Mouse (Mus musculus) spleen, postnatal 10 days (tissue): ENCODE measurements around the gene Slit1.

Experiments used
- DNase-seq, 2 experiments: peaks; one replicate each; pipeline ENCODE4 v3.0.0; 2021 to 2022; ENCODE audit warnings: low spot score in 2 of 2

The Slit1 gene

DNA sequence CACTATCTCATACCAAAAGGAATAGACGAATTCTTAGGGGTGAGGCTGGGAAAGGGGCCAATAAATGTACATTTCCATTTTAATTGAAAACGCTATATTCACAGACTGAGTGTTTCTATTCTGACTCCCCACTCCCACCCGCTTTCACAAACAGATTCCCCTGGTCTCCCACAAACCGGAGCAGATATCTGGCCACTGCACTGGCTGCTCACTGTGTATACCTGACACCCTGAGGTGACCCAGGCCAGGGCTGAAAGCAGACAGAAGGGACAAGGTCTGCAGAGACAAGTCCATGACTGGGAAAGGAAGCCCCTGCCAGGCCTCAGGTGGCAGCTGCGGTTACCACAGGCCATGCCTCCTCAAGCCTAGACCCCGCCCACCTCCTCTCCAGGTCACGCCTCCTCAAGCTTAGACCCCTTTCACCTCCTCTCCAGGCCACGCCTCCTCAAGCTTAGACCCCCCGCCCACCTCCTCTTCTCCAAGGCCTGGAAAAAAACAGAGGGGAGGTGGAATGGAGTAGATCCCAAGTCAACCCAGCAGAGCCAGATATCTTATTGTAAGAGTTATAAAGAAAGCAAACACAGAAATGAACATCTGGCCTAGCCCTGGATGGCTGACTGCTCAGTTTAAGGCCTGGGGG is 18.5 kb downstream of the Slit1 start:
- DNase-seq: no peak

DNA sequence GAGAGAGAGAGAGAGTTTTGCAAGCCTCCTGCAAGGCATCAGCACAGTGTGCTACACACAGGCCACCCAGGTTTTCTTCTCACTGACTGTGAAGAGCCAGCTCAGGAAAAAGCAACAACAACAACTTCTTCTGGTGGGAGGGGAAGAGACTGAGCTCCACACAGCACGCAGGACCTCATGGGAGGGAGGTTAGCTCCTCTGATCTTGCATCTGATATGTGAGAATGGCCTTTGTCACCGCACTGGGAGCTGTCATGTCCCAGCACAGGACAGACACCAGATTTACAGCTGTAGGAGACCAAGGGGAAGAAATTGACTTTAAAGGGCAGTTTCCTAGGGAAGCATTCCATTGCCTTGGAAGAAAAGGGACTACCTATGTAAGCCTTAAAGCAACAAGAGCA is 20.1 kb downstream of the Slit1 start:
- DNase-seq: no peak

DNA sequence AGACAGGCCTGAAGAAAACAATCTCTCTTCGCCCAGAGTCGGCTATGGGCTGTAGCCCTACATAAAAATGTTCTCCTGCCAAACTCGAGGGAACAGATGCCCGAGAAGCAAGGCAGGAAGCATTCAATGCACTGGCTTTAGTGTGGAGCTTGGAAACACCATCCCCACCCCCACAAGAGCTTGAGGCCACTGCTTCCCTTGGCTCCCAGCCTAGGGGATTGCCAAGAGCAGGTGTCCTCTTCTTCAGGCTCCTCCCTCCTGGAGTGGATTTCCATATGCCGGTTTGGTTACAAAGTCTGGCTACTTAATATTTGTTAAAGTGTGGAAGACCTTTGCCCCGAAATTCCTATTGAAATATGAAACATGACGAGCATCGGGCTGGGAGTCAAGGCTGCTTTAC is 24.0 kb downstream of the Slit1 start:
- DNase-seq: no peak

DNA sequence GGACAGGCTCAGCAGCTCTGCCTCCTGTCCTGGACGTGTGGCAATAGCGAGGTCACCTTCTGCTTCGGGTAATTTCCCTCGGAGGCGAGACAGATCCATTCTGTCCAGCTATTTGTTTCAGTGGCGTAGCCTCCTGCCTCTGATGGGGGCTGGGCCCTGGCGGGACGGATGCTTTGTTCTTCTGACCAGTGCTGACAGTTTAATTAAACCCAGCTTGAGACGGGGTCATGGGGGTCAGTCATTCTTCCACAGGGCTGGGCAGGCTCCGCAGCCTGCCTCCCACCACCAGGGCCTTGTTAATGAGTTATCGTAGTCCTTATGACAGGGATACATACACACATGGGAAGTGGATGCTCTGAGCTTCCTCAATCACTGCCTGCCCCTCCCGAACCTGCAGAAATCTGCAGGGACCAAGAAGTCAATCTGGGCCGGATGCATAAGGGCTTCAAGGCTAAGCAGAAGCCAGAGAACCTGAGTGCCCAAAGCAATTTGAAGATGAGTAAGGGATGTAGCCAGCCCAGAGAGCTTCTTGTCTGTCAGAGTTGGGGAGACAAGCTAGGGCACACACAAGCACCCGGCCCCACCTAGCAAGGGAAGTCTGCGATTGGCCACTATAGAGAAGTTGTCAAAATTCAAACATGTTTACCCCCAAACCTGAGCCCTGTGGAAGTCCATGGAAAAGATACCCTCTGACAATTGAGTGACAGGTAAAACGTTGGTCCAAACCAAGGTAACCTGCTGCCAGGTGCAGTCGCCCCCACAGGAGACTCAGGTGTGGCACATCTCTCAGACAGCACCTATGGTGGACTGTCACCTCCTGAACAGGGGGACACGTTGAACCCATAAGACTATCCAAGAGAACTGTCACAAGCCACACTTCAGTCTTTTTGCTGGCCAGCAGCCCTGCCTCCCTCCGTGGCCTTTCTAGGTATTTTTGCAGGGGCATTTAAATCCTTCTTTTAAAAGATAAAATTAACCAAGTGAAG is 26.9 kb downstream of the Slit1 start:
- no peak for DNase-seq

DNA sequence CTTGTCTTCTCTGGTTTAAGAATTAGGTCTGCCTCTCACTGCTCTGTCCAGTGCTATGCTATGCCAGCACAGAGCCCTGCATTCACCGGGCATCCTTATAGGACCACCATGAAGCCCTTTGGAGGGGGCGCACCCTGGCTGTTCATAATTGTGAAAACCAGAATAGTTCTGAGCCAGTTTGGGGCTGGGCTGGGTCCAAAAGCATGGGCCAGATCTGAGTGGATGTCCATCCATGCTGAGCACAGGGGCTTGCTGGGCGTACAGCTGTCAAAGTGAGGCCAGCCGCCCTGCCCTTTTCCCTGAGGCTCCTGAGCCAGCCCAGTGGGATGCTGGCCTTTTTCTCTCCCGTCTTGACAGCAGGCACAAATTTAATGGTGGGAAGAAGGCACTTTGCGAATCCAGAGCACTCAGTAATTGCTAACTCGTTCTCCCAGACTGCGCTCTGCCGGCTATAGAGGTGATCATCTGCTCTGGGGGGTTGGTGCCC is 29.0 kb downstream of the Slit1 start:
- no peak for DNase-seq

DNA sequence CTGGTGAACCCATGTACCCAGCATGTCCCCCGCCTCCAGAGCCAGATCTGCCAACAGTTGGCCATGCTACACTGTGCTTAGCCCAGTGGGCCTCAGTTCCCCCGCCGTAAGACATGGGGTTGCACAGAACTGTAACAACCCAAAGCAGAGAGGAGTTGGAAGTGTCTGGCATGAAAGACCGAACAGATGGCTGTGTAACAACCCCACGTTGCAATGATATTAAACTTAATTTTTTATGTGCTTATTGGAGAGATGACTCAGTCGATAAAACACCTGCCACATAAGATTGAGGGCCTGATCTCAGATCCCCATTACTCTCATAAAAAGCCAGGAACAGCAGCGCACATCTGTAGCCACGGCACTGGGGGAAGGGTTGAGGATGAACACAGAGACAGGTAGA is 30.6 kb downstream of the Slit1 start:
- DNase-seq: no peak

DNA sequence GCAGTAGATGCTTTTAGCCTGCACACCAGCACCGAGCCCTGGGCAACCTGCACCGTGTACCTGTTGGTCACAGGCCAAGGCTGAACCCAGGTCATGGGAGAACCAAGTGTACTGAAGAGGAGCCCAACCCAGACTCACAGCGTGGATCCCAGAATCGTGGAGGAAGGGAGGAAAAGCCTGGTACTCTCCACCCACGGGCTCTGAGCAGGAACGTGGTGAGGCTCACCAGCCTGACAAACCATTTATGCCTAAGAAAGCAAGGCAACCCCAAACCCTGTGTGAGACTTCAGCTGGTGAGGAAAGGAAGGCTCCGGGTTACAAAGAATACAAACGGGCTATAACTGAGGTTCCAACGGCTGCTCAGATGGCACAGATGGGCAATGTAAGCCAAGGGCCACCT is 31.8 kb downstream of the Slit1 start:
- DNase-seq: no peak

DNA sequence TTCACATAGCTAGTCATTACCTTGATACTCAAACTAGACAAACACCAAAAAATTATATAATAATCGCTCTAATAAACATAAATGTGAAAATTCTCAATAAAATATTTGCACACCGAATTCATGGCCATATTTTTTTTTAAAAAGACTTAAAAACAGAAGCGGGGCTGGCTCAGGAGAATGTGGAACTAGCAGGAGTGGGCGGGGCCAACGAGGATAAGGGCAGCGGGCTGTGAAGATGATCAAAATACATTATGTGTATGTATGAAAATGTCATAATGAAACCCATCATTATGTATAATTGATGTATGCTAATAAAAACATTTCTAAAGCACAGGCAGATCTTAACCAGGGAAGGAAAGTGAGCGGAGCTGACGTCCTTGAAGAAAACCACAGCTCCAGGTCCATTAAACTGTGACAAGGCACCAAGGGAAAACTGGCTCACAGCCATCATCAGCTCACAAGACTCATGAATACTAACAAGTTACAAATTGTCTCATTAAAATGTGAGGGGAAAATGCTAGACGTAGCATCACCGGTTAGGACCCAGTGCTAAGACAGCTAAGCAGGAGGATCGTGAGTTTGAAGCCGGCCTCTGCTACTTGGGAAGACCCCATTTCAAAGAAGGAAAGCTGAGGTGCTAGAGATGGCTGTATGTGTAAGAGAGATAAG is 33.8 kb downstream of the Slit1 start:
- no peak for DNase-seq

DNA sequence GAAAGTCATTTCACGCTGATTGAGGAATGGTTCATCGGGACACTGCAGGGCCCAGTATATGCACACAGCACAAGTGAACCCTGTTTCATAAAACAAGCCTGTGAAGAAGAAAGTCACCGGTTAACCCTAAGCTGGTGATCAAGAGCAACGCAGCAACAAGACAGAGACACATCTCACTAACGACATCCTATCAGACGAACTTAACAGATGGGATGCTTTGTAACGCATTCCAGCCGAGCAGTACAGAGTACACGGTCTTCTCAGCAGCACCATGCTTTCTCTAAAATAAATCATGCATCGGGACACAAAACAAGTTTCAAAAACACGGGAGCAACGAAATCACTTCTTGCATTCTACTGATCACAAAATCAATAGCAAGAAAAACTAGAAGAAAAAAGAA is 35.6 kb downstream of the Slit1 start:
- no peak for DNase-seq

DNA sequence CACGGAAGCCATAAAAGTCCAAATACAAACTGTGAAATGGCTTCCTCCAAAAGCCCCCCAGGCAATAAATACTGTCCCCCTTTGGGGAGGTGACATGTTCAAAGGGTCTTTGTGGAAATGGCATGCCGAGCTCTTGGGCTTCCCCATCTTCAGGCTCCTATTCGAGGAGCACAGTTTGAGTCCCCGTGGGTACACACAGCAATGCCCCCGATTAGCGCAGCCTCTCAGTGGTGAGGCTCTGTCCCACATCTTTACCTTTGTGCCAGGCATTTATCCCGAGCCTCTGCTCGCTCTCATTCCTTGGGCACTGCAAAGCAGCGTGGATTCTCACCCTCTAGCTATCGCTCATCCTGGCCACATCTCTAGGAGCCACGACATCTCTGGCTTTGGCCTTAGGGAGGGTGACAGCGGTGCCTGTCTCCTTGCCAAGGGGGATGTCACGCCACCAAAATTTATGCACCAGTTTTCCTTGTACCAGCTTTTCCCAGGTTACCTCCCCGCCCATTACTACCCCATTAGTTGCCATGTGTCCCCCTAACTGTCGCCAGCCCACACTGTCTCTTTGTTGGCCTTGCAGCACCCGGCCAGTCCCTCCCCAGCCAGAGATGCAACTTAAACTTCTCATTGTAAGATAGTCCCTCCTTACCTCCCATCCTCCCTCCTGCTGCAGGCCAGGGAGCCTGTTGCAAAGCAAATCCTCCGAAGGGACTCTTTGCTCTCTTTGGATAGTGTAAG is 37.2 kb downstream of the Slit1 start:
- DNase-seq: no peak

DNA sequence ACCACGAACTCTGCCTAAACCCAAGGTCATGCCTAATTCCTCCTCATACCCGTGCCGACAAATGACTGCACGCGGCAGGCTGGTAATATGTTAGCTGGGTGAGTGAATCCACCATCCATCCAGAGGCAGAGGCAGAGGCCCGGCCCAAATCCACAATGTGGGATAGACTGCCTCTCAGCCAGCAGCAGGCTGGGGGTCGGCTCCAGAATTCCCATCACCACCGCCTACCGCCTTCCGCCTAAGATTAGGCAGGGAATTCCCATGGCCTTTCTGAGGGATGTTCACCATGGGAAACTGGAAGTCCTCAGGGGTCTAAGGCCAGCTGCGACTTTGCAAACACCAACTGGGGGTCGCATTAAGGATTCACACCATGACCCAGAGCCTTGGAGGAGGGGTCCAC is 38.0 kb downstream of the Slit1 start:
- no peak for DNase-seq

DNA sequence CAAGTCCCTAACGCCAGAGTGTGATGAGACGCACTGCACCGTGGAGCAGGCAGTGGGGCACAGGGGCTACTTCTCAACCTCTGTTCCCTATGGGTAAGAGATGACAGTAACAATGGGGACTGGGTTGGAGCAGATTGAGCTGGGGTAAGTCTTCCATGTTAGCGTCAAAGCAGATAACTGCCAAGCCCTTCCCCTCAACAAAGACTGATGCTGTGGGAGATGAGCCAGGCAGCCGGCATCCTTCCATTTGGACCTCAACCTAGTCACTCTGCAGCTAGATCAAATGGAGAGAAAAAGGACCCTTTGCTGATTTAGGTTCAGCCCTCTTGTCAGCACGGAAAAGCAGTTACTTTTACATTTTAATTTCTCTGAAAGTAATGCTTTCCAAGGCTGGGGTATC is 40.8 kb downstream of the Slit1 start:
- no peak for DNase-seq

DNA sequence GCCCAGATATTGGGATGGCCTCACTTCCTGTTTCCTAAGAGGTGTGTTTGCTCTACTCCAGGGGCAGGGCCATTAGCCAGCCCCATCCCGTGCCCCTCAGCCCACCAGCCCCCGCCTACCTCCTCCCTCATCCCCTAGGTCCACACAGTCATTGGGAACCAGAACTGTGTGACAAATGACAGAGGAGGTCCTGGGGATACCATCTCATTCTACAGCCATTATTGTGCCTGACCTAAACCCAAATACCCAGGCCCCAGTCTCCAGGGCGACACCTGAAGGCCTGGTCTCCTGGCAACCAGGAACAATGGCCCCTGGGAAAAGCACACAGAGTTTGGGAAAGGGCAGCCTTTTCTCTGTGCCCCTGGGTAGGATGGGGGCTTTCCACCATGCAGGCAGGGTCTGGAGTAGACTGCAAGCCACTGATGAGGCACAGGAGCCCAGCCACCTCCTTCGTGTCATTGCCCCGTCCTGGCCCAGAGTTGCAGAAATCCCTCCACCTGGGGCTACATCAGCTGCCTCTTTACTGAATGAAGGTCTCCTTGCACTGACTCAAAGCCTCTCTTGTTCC is 44.5 kb downstream of the Slit1 start:
- DNase-seq: no peak

DNA sequence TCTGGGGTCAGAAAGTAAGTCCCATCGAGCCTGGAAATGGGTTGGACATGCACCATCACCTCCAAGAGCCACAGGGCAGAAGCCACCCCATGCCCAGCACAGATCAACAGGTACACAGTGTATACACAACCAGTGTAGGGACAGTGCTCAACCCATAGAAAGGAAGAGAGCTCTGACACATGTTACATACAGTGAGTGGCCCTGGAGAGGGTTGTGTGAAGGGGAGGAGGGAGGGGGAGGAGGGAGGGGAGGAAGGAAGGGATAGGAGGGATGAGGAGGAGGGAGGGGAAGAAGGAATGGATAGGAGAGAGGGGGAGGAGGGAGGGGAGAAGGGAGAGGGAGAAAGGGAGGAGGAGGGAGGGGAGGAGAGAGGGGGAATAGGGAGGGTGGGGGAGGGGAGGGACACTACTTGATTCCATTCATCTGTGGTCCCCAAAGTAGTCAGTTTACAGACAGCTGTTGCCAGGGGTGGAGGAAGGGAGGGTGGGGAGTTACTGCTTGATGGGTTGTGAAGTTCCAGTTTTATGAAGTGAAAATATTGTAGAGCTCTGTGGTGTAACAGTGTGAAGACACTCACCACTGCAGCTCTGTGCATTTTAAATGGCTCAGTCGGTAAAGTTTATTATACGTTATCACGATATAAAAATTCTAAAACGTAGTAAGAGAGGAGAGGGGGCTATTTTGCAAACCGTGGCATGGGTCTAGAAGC is 45.5 kb downstream of the Slit1 start:
- DNase-seq: no peak

DNA sequence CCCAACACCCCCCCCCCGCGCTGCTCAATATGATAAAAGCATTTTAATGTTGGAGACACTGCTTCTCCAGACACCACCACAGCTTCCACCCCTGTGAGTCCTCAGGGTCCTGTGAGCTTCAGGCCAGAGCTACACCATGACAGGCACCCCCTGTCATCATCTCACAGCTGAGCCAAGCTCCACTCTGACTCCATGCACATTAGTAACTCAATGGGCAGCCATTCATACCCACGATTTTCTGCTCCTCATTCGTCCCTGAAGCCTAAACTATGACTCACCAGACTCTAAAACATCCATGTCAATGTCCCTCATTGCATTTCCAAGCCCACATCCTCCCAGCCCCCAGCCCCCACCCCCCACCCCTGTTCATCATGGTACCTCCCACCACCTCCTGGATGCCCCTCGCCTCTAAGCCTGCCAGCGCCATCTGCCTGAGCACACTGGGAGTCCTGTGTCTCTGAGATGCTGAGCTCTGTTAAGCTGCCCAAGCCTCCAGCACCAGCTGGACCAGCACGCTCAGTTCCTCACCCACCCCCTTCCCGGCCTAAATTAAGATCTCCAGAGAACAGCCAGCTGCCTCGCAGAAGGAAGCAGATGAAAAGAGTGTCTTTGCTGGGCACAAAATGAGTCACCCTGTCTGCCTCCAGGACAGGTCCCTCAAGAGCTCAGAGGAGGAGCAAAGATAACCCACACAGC is 46.2 kb downstream of the Slit1 start:
- no peak for DNase-seq

DNA sequence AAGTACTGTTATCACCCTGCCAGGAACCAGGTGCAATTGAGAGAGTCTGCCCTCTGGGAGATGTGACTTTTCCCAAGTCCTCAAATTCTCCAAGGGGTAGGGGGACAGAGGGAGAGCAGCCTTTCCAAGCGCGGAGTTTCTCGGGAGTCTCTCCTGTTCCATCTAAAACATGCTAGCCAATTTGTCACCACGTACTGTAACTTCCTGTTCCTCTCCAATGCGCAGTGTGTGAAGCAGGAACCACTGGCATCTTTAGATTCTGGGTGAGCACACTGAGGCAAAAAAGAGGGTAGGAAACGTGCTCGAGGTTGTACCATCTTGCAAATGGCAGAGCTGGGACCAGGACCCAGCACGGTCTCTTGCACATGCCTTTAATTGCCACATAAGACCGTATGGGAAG is 47.0 kb downstream of the Slit1 start:
- no peak for DNase-seq

DNA sequence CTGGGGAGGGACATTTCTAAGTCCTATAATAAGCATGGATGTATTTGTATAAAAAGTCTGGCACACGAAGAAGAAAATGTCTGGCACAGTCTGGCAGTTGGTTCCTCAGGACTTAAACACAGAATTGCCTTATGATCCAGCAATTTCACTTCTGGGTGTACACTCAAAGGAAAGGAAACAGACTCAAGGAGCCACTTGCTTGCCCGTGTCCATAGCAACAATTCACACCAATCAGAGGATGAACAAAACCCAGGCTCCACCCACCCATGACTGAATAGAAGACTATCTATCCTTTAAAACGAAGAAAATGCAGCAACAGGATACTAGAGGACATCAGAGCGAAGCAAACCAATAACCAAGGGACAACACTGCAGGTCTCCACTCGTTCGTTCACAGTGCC is 48.4 kb downstream of the Slit1 start:
- no peak for DNase-seq

DNA sequence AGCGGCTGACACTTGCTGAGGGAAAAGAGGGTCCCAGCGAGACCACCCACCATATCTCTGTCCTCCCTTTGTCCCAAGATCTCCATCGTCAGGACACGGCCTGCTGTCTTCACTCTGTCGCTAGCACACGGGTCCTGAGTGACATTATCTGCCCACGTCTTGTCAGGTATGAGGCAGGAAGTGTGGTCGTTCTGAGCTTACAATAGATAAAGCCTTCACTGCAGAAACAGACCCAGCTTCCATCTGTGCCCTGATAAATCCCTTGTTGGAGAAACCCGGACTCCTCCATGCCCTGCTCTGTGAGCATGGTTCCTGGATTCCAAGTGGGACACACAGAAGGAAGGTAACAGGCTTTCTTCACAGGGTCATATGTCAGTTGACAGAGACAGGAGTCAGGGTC is 48.9 kb downstream of the Slit1 start:
- no peak for DNase-seq

DNA sequence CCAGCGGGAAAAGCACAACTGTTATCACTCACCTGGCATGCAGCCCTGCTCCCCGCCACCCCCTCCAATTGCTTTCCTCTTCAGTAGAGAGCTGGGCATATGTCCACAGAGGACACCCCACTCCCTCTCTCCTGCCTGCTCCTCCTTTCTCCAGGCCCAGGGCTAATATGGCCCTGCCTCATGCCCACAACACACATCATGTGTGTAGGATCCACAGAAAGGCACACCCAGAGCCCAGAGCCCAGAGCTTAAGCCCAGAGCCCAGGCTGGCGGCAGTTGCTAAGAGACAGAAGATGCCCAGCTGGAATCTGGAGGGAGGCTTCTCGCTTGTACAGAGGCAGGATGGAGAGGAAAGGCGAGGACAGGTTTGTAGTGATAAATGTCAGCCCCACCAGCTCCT is 49.7 kb downstream of the Slit1 start:
- no peak for DNase-seq

DNA sequence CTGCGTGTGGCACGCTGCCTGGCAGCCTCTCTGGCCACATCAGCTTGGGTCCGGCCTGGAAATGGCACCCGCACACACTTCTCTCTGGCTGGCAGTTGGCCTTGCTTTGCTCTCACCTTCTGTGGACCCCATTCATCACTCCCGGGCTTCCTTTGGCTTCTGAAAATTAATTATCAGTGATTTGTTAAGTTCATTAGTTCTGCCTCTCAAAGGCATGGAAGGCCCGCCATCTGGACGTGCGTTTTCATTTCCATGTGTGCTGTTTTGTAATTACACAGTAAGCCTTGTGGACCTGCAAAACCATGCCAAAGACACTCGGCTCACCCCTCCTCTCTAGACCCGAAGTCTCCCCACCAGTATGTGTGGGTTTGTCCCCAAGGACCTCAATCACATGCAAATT is 53.4 kb downstream of the Slit1 start:
- no peak for DNase-seq
